Mouse (Mus musculus) forebrain, embryonic 11.5 days (tissue): ENCODE measurements around the gene Olfr194. TPM values are rescaled to one million over a fixed set of nuclear protein-coding genes. Genes with fewer than 3 reads are reported as not detected.
"Not testable (repeated sequence)": the region's sequence is repeated elsewhere in the genome, so short reads cannot be mapped to it uniquely, and the experiment has no call there.

Source experiments
- ATAC-seq: fragments of 200-750 bp; cut with Nextera tagmentation; replicated peaks from 2 replicates; pipeline ENCODE4 v1.8.0; 2017; ENCODE audit warnings: moderate TSS enrichment; ENCODE audit not compliant: low FRiP score
- DNase-seq: peaks from one replicate; pipeline ENCODE4 v3.0.0-alpha.2; 2017; ENCODE audit warnings: low spot score
- H3K27ac ChIP-seq: fragments of 300-500 bp; sonication (generic); 2 replicates; pipeline ENCODE4 v1.5.1; 2014; ENCODE audit warnings: low read depth, low read length
- H3K27me3 ChIP-seq: fragments of 300-500 bp; sonication (generic); 2 replicates; pipeline ENCODE4 v1.6.1; 2014; ENCODE audit warnings: mild to moderate bottlenecking, low read length, mixed read lengths; ENCODE audit not compliant: control insufficient read depth, insufficient read depth
- H3K36me3 ChIP-seq: fragments of 300-500 bp; sonication (generic); 2 replicates; pipeline ENCODE4 v1.6.1; 2014; ENCODE audit warnings: mild to moderate bottlenecking, low read length, moderate library complexity, mixed read lengths; ENCODE audit not compliant: control insufficient read depth, insufficient read depth
- H3K4me1 ChIP-seq: fragments of 300-500 bp; sonication (generic); replicated peaks from 2 replicates; pipeline ENCODE4 v1.6.1; 2014; ENCODE audit warnings: low read length, mixed read lengths; ENCODE audit not compliant: control insufficient read depth, insufficient read depth
- H3K4me2 ChIP-seq: fragments of 300-500 bp; sonication (generic); 2 replicates; pipeline ENCODE4 v1.6.1; 2014; ENCODE audit warnings: low read depth, mild to moderate bottlenecking, low read length, moderate library complexity, mixed read lengths; ENCODE audit not compliant: severe bottlenecking
- H3K4me3 ChIP-seq: fragments of 300-500 bp; sonication (generic); 2 replicates; pipeline ENCODE4 v1.5.1; 2014; ENCODE audit warnings: low read depth, low read length
- H3K9ac ChIP-seq: fragments of 300-500 bp; sonication (generic); 2 replicates; pipeline ENCODE4 v1.6.1; 2014; ENCODE audit warnings: low read length
- H3K9me3 ChIP-seq: fragments of 300-500 bp; sonication (generic); 2 replicates; pipeline ENCODE4 v1.6.1; 2016; ENCODE audit warnings: low read length, mixed read lengths; ENCODE audit not compliant: control insufficient read depth
- WGBS: fragments of 180-500 bp; shearing (Covaris S2); extraction: QIAGEN DNeasy Blood & Tissue Kit; methylation state at CpG from one replicate; pipeline ENCODE4 v1.1.7; 2014; 5-methylcytosine and 5-hydroxymethylcytosine counted together
- polyA plus RNA-seq: library from polyadenylated mRNA; unstranded; fragments of >200 nt; fragmentation: Nextera tagmentation; extraction: Ambion mirVana; gene quantifications from 2 replicates; pipeline ENCODE4 v1.2.1, GENCODE M21; 2014

The Olfr194 gene
- polyA plus RNA-seq, 1 experiment from 2014 or later, result not detected

DNA sequence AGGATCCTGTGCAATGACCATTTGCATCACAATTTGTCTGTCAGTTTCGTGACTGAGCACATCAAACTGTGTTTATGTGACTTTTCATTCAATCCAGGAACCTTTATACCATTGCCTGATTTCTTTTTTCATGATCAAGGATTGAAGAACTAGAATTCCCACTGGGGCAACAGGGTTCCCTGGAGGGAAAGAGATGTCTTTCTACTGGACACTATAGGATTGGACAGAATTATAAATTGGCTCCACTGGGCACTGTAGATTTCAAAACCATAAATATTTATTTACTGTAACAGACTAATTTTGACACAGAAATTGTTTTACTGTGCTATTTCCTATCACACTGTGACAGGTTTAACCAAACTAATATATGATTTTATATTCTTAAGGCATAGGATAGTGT is 31.1 kb downstream of the Olfr194 start, which contains the start of gene Olfr191:
Olfr191 (minus strand) TSS at position 101 of the 400 bp plus-strand sequence.
- not testable (repeated sequence) for H3K36me3 ChIP-seq, H3K9ac ChIP-seq, H3K4me2 ChIP-seq, ATAC-seq, H3K9me3 ChIP-seq, H3K27me3 ChIP-seq, DNase-seq, H3K4me3 ChIP-seq, H3K27ac ChIP-seq, H3K4me1 ChIP-seq
- WGBS, result 58% methylated on average over 1 of the region's 1 CpGs

DNA sequence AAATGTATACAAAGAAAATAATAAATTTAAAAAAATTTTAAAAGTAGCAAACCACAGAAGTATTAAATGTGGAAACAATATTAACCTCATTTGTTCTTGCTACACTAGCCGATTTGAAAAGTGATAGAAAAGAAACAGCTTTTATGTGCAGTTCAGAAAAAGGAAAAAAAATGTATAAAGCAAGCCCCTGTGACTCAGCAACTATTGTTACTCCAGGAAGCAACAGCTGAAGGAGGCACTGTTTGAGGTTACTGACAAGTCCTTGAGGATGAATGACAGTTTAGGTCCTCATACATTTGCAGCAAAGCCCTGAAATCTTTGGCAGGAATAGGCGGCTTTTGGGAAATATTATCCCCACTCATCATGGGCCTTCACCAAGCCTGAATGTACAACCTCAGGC is 39.8 kb downstream of the Olfr194 start:
- not testable (repeated sequence) for H3K4me2 ChIP-seq, DNase-seq, H3K27ac ChIP-seq, H3K4me1 ChIP-seq, H3K27me3 ChIP-seq, H3K36me3 ChIP-seq, H3K4me3 ChIP-seq, ATAC-seq, H3K9ac ChIP-seq, H3K9me3 ChIP-seq
- 88% methylated on average over 2 of the region's 2 CpGs for whole genome bisulfite sequencing

GRCm38 (mm10) chr16:59077905-59078304 is 43.0 kb downstream of the Olfr194 start, which contains the start of gene Olfr190:
Gene Olfr190, minus strand, starts transcription at chr16:59078005.
- Histone ChIP-seq H3K36me3 (no peaks in the 10 kb centered on the region), H3K27me3 (no peaks in the 10 kb centered on the region), H3K4me1 (no peaks in the 10 kb centered on the region), H3K27ac (no peak within 1 kb of the TSS), H3K4me2 (no peak within 1 kb of the TSS), H3K4me3 (no peak within 1 kb of the TSS), H3K9me3 (no peaks in the 10 kb centered on the region), H3K9ac (no peak within 1 kb of the TSS)
- 91% methylated on average over 5 of the region's 5 CpGs for WGBS
- ATAC-seq, result no peak
- DNase-seq, result no peak

GRCm38 (mm10) chr16:59073520-59073919 is 47.3 kb downstream of the Olfr194 start:
- H3K4me2 ChIP-seq, result no peak overlapping the region
- WGBS, result 79% methylated on average over 1 of the region's 1 CpGs
- H3K9ac ChIP-seq, result no peak overlapping the region
- H3K27ac ChIP-seq, result no peak overlapping the region
- H3K27me3 ChIP-seq, result no peaks in the 10 kb centered on the region
- ATAC-seq (no peak), DNase-seq (no peak)
- H3K9me3 ChIP-seq, result no peaks in the 10 kb centered on the region
- H3K36me3 ChIP-seq, result no peaks in the 10 kb centered on the region
- H3K4me1 ChIP-seq, result no peaks in the 10 kb centered on the region
- no peak overlapping the region for H3K4me3 ChIP-seq

DNA sequence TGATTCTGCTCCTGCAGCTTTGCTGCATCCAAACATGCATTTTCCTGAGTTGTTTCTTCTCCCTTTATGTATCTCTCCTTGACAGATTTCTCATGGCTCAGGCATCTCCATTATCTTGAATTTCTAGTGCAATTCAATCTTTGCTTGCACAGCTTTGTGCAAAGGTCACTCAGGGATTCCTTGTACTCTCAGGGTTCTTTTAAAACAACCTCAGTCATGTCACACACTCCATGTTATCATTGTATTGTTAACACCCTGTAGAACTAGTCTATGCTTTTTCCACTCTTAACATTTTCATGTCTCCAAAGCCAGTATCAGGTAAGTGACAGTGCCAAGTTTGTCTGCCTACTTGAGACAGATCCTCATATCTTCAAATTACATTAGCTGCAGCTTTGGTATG is 49.1 kb downstream of the Olfr194 start:
- Histone ChIP-seq H3K9ac (no peak overlapping the region), H3K9me3 (no peaks in the 10 kb centered on the region), H3K4me3 (no peak overlapping the region), H3K36me3 (no peaks in the 10 kb centered on the region), H3K4me1 (no peaks in the 10 kb centered on the region), H3K27ac (no peak overlapping the region), H3K4me2 (no peak overlapping the region), H3K27me3 (no peaks in the 10 kb centered on the region)
- DNase-seq (no peak), ATAC-seq (no peak)

Other genes starting within 250 kb of the Olfr194 start
- not detected in 2 replicates for gene Olfr177, start 246.3 kb downstream of the Olfr194 start, polyA plus RNA-seq
- not detected in 2 replicates for gene Olfr178, start 229.0 kb downstream of the Olfr194 start, polyA plus RNA-seq
- not detected in 2 replicates for gene Olfr181, start 192.3 kb downstream of the Olfr194 start, polyA plus RNA-seq
- not detected in 2 replicates for gene Olfr180, start 191.7 kb downstream of the Olfr194 start, polyA plus RNA-seq
- gene Olfr183, start 125.7 kb downstream of the Olfr194 start, polyA plus RNA-seq, result not detected in 2 replicates
- not detected in 2 replicates for gene Olfr186, start 90.8 kb downstream of the Olfr194 start, polyA plus RNA-seq
- gene Olfr187, start 81.3 kb downstream of the Olfr194 start, polyA plus RNA-seq, result not detected in 2 replicates
- not detected in 2 replicates for gene Olfr190, start 43.1 kb downstream of the Olfr194 start, polyA plus RNA-seq
- not detected in 2 replicates for gene Olfr191, start 31.2 kb downstream of the Olfr194 start, polyA plus RNA-seq
- gene Olfr193, start 9.2 kb downstream of the Olfr194 start, polyA plus RNA-seq, result not detected in 2 replicates
- gene Olfr195, start 26.0 kb upstream of the Olfr194 start, polyA plus RNA-seq, result not detected in 2 replicates
- gene Olfr196, start 49.4 kb upstream of the Olfr194 start, polyA plus RNA-seq, result not detected in 2 replicates
- not detected in 2 replicates for gene Olfr198, start 82.5 kb upstream of the Olfr194 start, polyA plus RNA-seq
- gene Olfr199, start 98.7 kb upstream of the Olfr194 start, polyA plus RNA-seq, result not detected in 2 replicates
- gene Olfr201, start 151.6 kb upstream of the Olfr194 start, polyA plus RNA-seq, result not detected in 2 replicates
- gene Olfr202, start 165.7 kb upstream of the Olfr194 start, polyA plus RNA-seq, result not detected in 2 replicates
- gene Olfr203, start 177.8 kb upstream of the Olfr194 start, polyA plus RNA-seq, result not detected in 2 replicates
- not detected in 2 replicates for gene Olfr204, start 197.2 kb upstream of the Olfr194 start, polyA plus RNA-seq
- not detected in 2 replicates for gene Olfr205, start 210.1 kb upstream of the Olfr194 start, polyA plus RNA-seq
- gene Olfr206, start 228.2 kb upstream of the Olfr194 start, polyA plus RNA-seq, result not detected in 2 replicates
- not detected in 2 replicates for gene Olfr209, start 242.9 kb upstream of the Olfr194 start, polyA plus RNA-seq